Mouse (Mus musculus) forebrain, embryonic 12.5 days (tissue): ENCODE measurements around the gene Arhgef25. TPM values are rescaled to one million over a fixed set of nuclear protein-coding genes. Genes with fewer than 3 reads are reported as not detected.
"Not testable (repeated sequence)": the region's sequence is repeated elsewhere in the genome, so short reads cannot be mapped to it uniquely, and the experiment has no call there.

ENCODE experiments used
- ATAC-seq: fragments of 200-750 bp; cut with Nextera tagmentation; 2 replicates; pipeline ENCODE4 v1.8.0; 2017; ENCODE audit warnings: moderate TSS enrichment; ENCODE audit not compliant: low FRiP score
- H3K27ac ChIP-seq: fragments of 300-500 bp; sonication (generic); 2 replicates; pipeline ENCODE4 v1.5.1; 2016; ENCODE audit warnings: mild to moderate bottlenecking
- H3K27me3 ChIP-seq: fragments of 300-500 bp; sonication (generic); 2 replicates; pipeline ENCODE4 v1.6.1; 2016; ENCODE audit warnings: mild to moderate bottlenecking
- H3K36me3 ChIP-seq: fragments of 300-500 bp; sonication (generic); replicated peaks from 2 replicates; pipeline ENCODE4 v1.6.1; 2016; ENCODE audit warnings: mild to moderate bottlenecking
- H3K4me1 ChIP-seq: fragments of 300-500 bp; sonication (generic); 2 replicates; pipeline ENCODE4 v1.6.1; 2016
- H3K4me2 ChIP-seq: fragments of 300-500 bp; sonication (generic); 2 replicates; pipeline ENCODE4 v1.6.1; 2016; ENCODE audit warnings: mild to moderate bottlenecking, moderate library complexity
- H3K4me3 ChIP-seq: fragments of 300-500 bp; sonication (generic); replicated peaks from 2 replicates; pipeline ENCODE4 v1.5.1; 2016; ENCODE audit warnings: mild to moderate bottlenecking
- H3K9ac ChIP-seq: fragments of 300-500 bp; sonication (generic); 2 replicates; pipeline ENCODE4 v1.6.1; 2016; ENCODE audit warnings: mild to moderate bottlenecking
- H3K9me3 ChIP-seq: fragments of 300-500 bp; sonication (generic); 2 replicates; pipeline ENCODE4 v1.6.1; 2016
- WGBS: fragments of 180-500 bp; shearing (Covaris S2); methylation state at CpG from one replicate; pipeline ENCODE4 v1.1.7; 2016; 5-methylcytosine and 5-hydroxymethylcytosine counted together
- polyA plus RNA-seq: library from polyadenylated mRNA; unstranded; fragments of >200 nt; fragmentation: Nextera tagmentation; extraction: Ambion mirVana; gene quantifications from 2 replicates; pipeline ENCODE4 v1.2.1, GENCODE M21; 2016

Gene Arhgef25
- polyA plus RNA-seq, 1 experiment from 2014 or later, result 36.4 TPM

DNA sequence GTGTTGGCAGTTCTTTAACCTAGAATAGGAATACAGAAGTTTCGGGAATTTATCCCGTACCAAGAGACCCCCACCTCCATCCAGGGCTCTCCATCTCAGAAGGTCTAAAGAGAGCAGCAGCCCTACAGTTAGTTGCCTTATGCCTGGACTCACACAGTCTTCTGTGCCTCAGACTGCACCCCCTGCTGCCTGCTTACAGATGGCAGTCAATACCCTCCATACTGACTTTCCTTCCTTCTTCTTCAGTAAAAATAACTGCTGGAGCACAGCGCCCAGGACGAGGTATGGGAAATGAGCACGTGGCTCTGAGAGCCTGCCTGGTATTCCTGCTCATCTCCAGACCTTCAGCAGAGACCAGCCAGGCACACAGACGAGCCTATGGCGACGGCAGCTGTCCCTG lies 10.4 kb upstream of the Arhgef25 start:
- Histone ChIP-seq H3K4me2 (no peak overlapping the region), H3K4me3 (no peak overlapping the region), H3K27me3 (no peaks in the 10 kb centered on the region), H3K9me3 (no peaks in the 10 kb centered on the region), H3K9ac (no peak overlapping the region), H3K36me3 (peaks cover 67% of the 10 kb centered on the region), H3K4me1 (peaks cover 7% of the 10 kb centered on the region), H3K27ac (no peak overlapping the region)
- WGBS, result 84% methylated on average over 8 of the region's 8 CpGs
- no peak for ATAC-seq

DNA sequence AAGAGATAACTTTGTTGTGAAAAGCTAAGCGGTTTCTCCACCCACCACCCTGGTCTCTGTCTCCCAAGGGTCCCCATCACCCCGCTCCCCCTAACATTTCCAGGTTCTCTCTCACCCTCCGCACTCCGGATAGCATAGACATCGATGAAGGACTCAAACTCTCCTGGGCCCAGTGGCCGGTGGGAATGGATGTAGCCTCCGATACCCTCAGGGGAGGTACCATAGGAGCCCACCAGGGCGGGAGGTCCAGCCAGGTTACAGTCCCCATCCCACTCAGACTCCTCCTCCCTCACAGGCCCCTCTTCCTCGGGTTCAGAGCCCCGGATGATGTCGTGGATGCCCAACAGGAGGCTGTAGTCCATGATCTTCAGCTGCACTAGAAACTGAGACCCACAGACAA lies 9.6 kb upstream of the Arhgef25 start:
- 88% methylated on average over 11 of the region's 11 CpGs for whole genome bisulfite sequencing
- Histone ChIP-seq H3K9ac (no peak overlapping the region), H3K36me3 (peaks cover 59% of the 10 kb centered on the region)

DNA sequence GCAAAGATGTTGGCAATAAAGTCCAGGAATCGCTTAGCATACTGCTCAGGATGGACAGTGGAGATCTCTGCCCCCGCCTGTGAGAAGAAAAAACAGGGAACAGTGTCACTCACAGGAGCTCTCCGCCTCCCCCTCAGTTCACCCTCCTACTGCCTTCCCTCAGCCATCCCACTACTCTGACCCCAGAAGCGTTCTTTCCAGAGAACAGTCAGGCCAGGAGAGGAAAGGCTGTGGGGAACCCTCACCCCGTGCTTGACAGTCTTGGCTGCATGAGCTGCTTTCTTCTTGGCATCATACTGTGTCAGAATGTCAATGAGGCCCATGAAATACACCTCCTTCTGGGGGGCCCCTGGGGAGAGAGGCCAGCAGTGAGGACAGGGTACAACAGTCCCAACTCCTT lies 9.2 kb upstream of the Arhgef25 start:
- no peak overlapping the region for H3K4me3 ChIP-seq
- no peak for ATAC-seq
- H3K27me3 ChIP-seq, result no peaks in the 10 kb centered on the region
- H3K4me2 ChIP-seq, result no peak overlapping the region
- H3K36me3 ChIP-seq, result peaks cover 59% of the 10 kb centered on the region
- H3K9ac ChIP-seq, result no peak overlapping the region
- no peak overlapping the region for H3K27ac ChIP-seq
- WGBS, result 69% methylated on average over 5 of the region's 5 CpGs
- no peaks in the 10 kb centered on the region for H3K9me3 ChIP-seq
- peaks cover 18% of the 10 kb centered on the region for H3K4me1 ChIP-seq

More for the DNA sequence above, 9.6 kb upstream of the Arhgef25 start:
- Histone ChIP-seq H3K4me2 (no peak overlapping the region), H3K4me1 (peaks cover 14% of the 10 kb centered on the region), H3K4me3 (no peak overlapping the region), H3K9me3 (no peaks in the 10 kb centered on the region), H3K27me3 (no peaks in the 10 kb centered on the region), H3K27ac (no peak overlapping the region)
- no peak for ATAC-seq

DNA sequence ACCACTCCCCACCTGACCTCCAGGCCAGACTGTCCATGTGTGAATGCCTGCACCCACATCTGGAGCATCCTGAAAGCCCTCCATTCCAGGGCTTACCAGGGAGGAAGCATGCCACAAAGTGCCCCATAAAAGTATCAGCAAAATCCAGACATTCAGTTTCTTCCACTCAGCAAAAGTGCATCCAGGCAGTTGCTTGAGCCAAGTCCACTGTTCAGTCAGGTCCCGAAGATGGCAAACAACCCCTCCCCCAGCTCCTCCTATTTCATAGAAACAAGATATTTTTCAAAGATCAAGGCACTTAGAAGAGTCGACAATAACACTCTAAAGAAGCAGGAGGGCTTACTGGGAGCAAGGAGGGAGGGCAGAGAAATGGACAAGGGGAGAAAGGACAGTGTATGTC lies 8.6 kb upstream of the Arhgef25 start:
- Histone ChIP-seq H3K36me3 (peaks cover 54% of the 10 kb centered on the region), H3K9ac (no peak overlapping the region), H3K9me3 (no peaks in the 10 kb centered on the region), H3K27me3 (no peaks in the 10 kb centered on the region), H3K4me1 (peaks cover 18% of the 10 kb centered on the region), H3K4me2 (no peak overlapping the region), H3K4me3 (no peak overlapping the region), H3K27ac (no peak overlapping the region)
- no peak for ATAC-seq
- 77% methylated on average over 2 of the region's 2 CpGs for WGBS

DNA sequence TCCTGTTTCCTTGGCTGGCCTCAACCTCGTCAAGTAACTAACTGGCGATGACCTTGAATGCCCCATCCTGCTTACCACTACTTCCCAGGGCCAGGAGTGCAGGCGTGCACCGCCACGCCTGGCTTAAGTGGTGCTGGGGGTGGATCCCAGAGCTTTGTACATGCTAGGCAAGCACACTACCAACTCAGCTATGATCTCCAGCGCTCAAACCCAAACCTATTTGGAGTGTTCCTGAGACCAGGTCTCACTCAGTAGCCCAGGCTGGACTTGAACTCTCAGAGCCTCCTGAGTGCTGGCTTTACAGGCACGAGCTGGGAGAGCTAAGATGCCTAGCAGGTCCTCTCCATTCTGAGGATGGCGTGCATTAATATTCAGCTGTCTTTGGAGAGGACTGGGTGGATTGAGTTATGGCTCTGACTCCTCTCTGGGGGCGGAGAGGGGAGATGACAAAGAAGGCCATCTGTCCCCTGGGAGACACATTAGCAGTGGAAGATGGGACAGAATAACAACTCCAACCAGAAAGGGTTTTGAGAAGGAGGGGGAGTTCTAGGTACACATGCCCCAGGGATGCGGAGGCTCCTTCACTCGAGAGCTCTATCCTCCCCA lies 7.7 kb upstream of the Arhgef25 start:
- Histone ChIP-seq H3K27ac (no peak overlapping the region), H3K27me3 (no peaks in the 10 kb centered on the region), H3K4me2 (no peak overlapping the region), H3K4me3 (no peak overlapping the region), H3K4me1 (peaks cover 24% of the 10 kb centered on the region), H3K9ac (no peak overlapping the region), H3K36me3 (peaks cover 52% of the 10 kb centered on the region), H3K9me3 (no peaks in the 10 kb centered on the region)
- ATAC-seq, result no peak
- WGBS, result 91% methylated on average over 11 of the region's 11 CpGs

DNA sequence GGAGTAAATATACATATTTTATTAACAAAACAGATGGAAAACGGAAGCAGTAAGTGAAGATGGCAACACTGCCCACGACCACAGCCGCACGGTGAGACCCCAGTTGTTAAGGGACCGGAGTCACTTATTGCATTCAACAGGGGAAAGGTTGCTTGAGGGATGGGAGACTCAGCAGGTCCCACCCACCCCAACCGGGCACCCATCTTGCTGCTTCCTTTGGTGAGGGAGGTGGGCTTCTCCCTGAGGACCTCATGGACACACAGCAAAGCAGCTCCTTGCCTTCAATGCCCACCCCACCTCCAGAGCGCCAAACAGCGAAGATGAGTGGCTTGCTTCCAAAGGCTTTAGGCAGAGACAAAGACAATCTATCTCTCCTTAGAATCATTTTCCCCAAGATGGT lies 7.2 kb upstream of the Arhgef25 start:
- H3K9me3 ChIP-seq, result no peaks in the 10 kb centered on the region
- peaks cover 25% of the 10 kb centered on the region for H3K4me1 ChIP-seq
- no peak overlapping the region for H3K4me3 ChIP-seq
- peaks cover 51% of the 10 kb centered on the region for H3K36me3 ChIP-seq
- 93% methylated on average over 8 of the region's 8 CpGs for WGBS
- no peak overlapping the region for H3K9ac ChIP-seq
- no peaks in the 10 kb centered on the region for H3K27me3 ChIP-seq
- ATAC-seq, result no peak
- no peak overlapping the region for H3K4me2 ChIP-seq
- 0 out of 2 replicates have a peak overlapping the region, but pooled peaks have one; percentile 19 for H3K27ac ChIP-seq

DNA sequence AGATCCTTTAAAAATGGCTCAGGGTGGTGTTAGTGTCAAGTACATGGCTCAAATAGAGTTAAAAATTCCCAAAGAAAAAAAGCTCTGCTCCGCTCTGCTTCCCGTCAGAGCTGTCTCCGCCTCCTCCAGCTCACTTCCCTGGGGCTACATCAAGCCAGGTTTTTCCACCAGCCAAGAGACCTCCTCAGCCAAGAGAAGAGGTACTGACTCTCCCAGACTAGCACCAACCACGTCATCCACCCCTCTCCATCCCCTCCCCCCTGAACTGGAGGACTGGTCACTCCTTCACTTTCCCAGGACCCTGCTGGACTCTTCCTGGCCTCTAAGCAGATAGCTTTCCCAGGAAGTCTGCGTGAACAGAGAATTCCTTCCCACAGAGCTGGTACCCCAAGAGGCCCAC lies 6.5 kb upstream of the Arhgef25 start:
- Histone ChIP-seq H3K36me3 (peaks cover 52% of the 10 kb centered on the region), H3K4me3 (peak overlapping the region; percentile 62), H3K27me3 (no peaks in the 10 kb centered on the region), H3K9me3 (no peaks in the 10 kb centered on the region), H3K27ac (peak overlapping the region; percentile 83), H3K4me2 (peak overlapping the region; percentile 86), H3K9ac (peak overlapping the region; percentile 85), H3K4me1 (peaks cover 25% of the 10 kb centered on the region)
- peak; percentile 28; the same call in 1 of the 2 replicates for ATAC-seq
- WGBS, result 6% methylated on average over 5 of the region's 5 CpGs

DNA sequence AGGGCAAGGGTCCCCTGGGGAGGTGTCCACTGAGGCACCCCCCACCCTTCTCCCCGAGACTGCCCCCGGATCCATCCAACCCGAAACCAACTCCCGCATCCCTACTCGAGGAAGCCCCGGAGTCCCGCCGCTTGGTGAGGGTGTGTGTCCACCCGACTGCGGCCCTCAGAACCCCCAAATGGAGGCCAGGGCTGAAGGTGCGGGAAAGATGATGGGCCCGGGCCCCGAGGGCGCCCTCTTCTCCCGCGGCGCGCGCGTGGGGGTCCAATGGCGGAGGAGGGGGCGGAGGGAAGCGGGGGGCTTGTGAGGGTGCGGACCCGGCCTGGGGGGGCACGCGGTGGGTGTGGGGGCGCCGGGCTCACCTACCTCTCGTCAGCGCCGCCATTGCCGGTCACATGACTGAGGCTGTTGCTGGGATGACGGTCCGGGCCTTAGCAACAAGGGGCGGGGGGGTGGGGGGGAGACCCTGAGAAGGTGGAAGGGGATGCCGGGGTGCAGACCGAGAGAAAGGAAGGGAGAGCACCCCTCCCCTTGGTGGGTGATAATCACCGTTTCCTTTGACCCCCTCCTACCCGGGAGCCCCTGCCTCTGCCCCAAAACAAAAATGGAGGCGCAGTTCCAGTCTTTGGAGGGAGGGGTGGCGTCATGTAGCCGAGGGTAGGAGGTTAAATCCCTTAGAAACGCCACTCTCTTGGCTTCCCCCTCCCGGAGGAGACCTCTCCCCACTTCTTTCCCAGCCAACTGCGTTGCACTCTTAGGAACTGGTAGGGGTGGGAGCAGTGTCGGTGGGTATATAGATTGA lies 5.6 kb upstream of the Arhgef25 start, which contains the start of gene Dtx3:
Gene Dtx3, minus strand, starts transcription at position 401 of the 802 bp plus-strand sequence.
- Histone ChIP-seq H3K27ac (peak within 1 kb of the TSS; percentile 83), H3K27me3 (no peaks in the 10 kb centered on the region), H3K4me1 (peaks cover 29% of the 10 kb centered on the region), H3K4me3 (peak within 1 kb of the TSS; percentile 62), H3K9me3 (no peaks in the 10 kb centered on the region), H3K4me2 (peak within 1 kb of the TSS; percentile 86), H3K36me3 (peaks cover 53% of the 10 kb centered on the region), H3K9ac (peak within 1 kb of the TSS; percentile 85)
- peak; percentile 76 for ATAC-seq
- WGBS, result under 1% methylated on average over 45 of the region's 47 CpGs

DNA sequence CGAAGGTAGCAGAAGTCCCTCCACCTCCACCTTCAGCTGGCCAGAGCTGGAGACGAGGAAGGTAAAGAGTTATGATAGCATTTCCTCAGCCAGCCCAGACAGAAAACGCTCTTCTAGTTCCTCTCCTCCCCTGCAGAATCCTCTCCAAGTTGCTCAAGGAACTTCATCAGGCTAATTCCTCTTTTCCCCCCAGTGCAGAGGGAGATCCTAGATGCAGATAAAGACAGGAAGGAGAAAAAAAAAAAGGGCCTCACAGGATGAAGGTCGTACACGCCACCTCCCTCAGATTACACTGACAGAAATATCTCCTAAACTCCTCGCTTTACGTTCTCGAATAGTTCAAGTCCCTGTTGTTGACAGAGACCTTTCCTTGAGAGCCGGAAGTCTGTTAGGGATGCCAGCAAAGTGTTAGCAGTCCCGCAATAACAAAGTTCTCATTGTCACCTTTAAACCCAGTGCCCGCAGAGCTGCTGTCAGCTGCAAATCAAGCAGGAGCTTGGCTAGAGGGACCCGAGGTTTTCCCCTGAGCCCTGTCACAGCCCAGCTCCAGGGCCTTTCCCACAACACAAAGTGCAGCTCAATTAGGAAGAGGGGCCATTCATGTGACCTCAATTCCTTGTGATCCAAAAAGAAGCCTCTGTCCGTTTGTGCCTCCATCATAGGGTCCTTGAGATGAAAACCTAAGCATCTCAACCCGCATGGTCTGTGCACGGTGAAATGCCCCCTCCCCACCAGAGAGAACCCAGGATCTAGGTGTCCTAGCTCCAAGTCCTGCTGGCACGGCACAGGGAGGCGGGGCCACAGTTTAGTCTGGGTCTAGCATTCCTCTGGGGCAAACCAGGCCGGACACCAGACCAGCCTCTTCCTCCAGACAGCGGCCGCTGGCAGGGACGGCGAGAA lies 4.8 kb upstream of the Arhgef25 start:
- H3K4me3 ChIP-seq, result peak overlapping the region; percentile 62
- peak; percentile 59 for ATAC-seq
- H3K27ac ChIP-seq, result peak overlapping the region; percentile 83
- peak overlapping the region; percentile 85 for H3K9ac ChIP-seq
- H3K4me2 ChIP-seq, result peak overlapping the region; percentile 86
- H3K9me3 ChIP-seq, result no peaks in the 10 kb centered on the region
- WGBS, result 22% methylated on average over 22 of the region's 22 CpGs
- peaks cover 45% of the 10 kb centered on the region for H3K36me3 ChIP-seq
- no peaks in the 10 kb centered on the region for H3K27me3 ChIP-seq
- peaks cover 37% of the 10 kb centered on the region for H3K4me1 ChIP-seq

DNA sequence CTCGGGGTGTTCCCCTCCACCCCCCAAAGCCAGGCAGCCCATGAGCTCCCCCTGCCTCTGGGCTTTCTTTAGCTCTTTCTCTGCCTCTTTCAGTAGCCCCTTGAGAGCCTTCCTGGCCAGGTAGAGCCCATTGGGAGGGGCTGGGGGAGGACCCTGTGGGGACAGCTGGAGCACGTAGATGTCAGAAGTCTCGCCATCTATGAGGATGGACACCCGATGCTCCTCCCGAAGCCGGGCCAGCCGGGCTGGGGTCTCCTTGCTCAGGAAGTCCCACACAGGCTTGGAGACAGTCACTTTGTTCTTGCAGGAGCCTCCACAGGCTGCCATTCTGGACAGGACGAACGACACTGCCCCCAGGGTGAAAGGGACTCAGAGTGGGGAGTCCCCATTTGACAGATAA lies 3.1 kb upstream of the Arhgef25 start:
- Histone ChIP-seq H3K9ac (no peak overlapping the region; the same call in 1 of the 2 replicates), H3K9me3 (no peaks in the 10 kb centered on the region), H3K27me3 (no peaks in the 10 kb centered on the region), H3K4me1 (peaks cover 51% of the 10 kb centered on the region), H3K4me3 (no peak overlapping the region), H3K27ac (no peak overlapping the region), H3K36me3 (peaks cover 28% of the 10 kb centered on the region), H3K4me2 (no peak overlapping the region)
- ATAC-seq, result no peak
- 79% methylated on average over 9 of the region's 9 CpGs for WGBS

DNA sequence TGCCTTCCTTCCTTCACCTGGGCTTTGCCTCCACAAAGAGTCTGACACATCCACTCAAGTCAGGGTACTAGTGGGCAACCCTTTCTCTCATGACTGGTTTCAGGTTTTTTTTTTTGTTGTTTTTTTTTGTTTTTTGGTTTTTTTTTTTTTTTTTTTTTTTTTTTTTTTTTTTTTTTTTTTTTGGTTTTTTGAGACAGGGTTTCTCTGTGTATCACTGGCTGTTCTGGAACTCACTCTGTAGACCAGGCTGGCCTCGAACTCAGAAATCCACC lies 2.1 kb upstream of the Arhgef25 start:
- ATAC-seq, H3K27ac ChIP-seq, H3K27me3 ChIP-seq, H3K9me3 ChIP-seq, H3K4me2 ChIP-seq, H3K4me3 ChIP-seq, H3K9ac ChIP-seq: not testable (repeated sequence)
- Histone ChIP-seq H3K4me1 (peaks cover 61% of the 10 kb centered on the region), H3K36me3 (peaks cover 22% of the 10 kb centered on the region)
- WGBS, result 81% methylated on average over 1 of the region's 1 CpGs
